Mouse (Mus musculus): ENCODE data around the gene Adam19. TPM values are rescaled to one million over a fixed set of nuclear protein-coding genes. Genes with fewer than 3 reads are reported as not detected.
"Not testable (repeated sequence)": the region's sequence is repeated elsewhere in the genome, so short reads cannot be mapped to it uniquely, and the experiment has no call there.

Gene Adam19
- polyA plus RNA-seq, 1 experiment, result 7.8 TPM

DNA sequence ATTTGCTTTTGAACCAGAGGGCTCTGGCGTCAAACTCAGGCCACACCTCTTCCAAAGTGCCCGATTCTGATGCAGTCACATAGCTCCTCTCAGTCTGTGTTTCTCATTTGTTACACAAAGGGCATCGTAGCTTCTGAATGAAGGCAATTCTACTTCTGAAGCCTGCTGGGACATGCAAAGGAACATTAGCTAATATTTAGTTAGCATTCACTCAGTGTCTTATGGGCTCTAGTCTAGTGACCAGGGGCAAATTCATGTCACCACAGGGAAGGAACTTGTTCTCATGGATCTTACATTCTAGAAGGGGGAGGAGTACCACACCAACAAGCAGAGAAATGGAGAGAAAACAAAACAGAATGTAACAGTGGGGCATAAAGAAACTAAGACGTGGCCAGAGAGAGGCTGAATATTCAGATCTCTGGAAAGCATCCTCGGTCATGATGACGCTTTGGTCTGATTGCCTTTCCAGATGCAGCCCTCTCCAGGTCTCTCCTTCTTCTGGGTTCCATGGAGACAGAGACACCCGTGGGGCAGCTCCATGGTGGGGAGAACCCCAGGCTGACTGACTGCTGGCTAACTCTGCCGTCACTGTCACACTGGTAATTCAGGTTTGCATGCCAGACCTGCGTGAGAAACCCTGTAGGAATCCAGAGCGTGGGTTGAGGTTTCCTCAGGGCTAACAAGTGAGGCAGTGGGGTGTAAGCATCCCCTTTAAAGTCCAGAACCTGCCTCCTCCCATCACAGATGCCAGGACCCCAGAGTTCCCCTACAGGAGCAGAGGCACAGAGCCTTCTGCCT is 121.7 kb downstream of the Adam19 start:
- WGBS, result 76% methylated on average over 10 of the region's 10 CpGs

DNA sequence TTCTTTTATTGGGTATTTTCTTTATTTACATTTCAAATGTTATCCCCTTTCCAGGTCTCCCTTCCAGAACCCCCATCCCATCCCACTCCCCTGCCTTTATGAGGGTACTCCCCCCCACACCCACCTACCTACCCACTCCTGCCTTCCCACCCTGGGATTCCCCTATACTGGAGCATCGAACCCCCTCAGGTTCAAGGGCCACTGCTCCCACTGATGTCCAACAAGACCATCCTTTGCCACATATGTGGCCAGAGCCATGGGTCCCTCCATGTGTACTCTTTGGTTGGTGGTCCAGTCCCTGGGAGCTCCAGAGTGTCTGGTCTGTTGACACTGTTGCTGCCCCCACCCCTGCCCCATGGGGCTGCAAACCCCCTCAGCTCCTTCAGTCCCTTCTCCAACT is 126.2 kb downstream of the Adam19 start:
- WGBS, result 84% methylated on average over 1 of the region's 1 CpGs
- DNase-seq (ENCODE audit: low read depth, low spot score), result not testable (repeated sequence)

More for the DNA sequence above, 121.7 kb downstream of the Adam19 start:
- no peak for DNase-seq (ENCODE audit: low read depth, low spot score)

DNA sequence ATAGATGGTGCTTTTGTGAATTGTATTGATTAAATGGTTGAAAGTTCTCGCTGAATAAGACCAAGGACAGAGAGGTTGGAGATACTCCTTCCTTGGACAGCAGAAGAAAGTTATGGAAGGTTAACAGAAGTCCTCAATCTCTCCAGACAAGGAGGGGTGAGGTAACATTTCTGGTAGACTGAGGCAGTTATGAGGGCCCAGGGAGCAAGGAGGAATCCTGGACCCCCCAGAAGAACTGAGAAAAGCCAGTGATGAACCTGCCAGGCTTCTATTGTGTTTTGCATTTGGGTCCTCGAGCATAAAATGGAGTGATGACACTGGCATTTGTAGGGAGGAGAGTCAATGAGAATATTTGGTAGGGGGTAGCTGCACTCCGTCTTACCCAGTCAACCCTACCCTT is 129.2 kb downstream of the Adam19 start:
- 80% methylated on average over 3 of the region's 3 CpGs for WGBS
- DNase-seq (ENCODE audit: low read depth, low spot score), result no peak

DNA sequence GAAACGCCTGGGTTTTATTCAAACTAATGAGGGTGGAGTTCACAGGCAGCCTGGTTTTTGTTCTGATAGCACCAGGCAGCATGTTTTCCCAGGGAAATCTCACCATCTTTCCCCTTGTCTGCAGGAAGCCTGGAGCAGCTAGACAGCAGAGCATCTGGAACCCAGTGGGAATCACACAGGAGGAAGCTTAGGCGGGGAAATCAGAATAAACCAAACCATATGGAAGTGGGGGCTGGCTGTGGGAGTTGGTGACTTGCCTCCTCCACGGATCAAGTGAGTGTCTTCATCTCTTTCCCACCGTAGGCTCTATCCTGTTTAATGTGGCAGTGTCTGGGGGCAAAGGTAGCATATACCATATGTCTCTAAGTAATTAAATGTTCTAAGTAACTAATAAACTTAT is 129.7 kb downstream of the Adam19 start:
- WGBS, result 44% methylated on average over 4 of the region's 4 CpGs
- DNase-seq (ENCODE audit: low read depth, low spot score), result no peak

DNA sequence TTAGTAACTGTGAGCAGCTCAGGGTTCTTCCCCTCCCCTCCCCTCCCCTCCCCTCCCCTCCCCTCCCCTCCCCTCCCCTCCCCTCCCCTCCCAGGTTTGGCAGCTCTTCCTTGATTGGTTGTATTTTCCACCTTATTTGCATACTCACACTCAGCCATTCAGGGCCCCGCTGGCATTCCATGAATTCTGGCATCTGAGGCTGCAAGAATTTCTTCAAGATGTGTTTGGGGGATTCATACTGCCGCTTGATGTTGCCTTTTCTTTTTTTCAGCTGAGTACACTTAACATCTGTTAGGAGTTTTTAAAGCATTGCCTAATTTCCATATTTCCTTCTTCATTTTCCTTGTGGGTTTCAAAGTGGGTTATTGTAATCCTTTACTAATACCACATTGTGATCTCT is 132.5 kb downstream of the Adam19 start:
- 69% methylated on average over 2 of the region's 2 CpGs for whole genome bisulfite sequencing
- DNase-seq (ENCODE audit: low read depth, low spot score), result no peak

DNA sequence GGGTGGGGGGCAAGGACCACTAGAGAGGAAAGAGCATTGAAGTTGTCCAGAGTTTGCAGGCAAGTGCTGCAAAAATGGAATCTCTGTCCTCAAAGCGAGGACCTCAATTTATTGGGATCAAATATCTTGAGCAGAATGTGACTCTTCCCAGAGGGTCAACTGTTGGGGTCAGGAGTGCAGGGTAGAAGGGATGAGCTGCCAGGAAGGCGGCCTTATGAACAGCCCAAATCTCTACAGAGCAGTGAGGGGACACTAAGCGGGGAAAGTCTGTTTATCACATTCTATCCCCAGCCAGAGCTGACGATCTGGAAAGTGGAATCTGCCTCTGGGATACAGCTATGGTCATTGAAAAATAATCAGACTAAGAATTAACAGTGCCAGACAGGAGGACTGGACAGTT is 138.4 kb downstream of the Adam19 start:
- WGBS, result 69% methylated on average over 4 of the region's 4 CpGs
- no peak for DNase-seq (ENCODE audit: low read depth, low spot score)

Other genes with a start within 250 kb of the Adam19 start
- 78.2 and 106 TPM in 2 replicates for gene Clint1, start 203.9 kb upstream of the Adam19 start, polyA plus RNA-seq (2012; rRNA removed)
- 2.5 and 3.2 TPM in 2 replicates for gene Lsm11, start 111.1 kb upstream of the Adam19 start, polyA plus RNA-seq (2012; rRNA removed)
- 6.5 and 7.7 TPM in 2 replicates for gene Thg1l, start 100.5 kb upstream of the Adam19 start, polyA plus RNA-seq (2012; rRNA removed)
- gene Sox30, start 75.7 kb upstream of the Adam19 start, polyA plus RNA-seq (2012; rRNA removed), result not detected in 2 replicates
- gene Gm12166, start 3.7 kb upstream of the Adam19 start, polyA plus RNA-seq (2012; rRNA removed), result 20.6 and 22.5 TPM in 2 replicates
- gene Nipal4, start 110.5 kb downstream of the Adam19 start, polyA plus RNA-seq (2012; rRNA removed), result 1.0 and 1.2 TPM in 2 replicates
- not detected in 2 replicates for gene Fndc9, start 179.5 kb downstream of the Adam19 start, polyA plus RNA-seq (2012; rRNA removed)

Measured in large intestine, adult 2 months (tissue).